Mouse (Mus musculus) forebrain, embryonic 10.5 days (tissue): ENCODE measurements around the gene Wdfy3. TPM values are rescaled to one million over a fixed set of nuclear protein-coding genes. Genes with fewer than 3 reads are reported as not detected.

Experiments used
- DNase-seq: peaks from one replicate; pipeline ENCODE4 v3.0.0-alpha.2; 2017; ENCODE audit warnings: low spot score; ENCODE audit errors: extremely low spot score
- H3K27ac ChIP-seq: fragments of 300-500 bp; sonication (generic); 2 replicates; pipeline ENCODE4 v1.5.1; 2016; ENCODE audit warnings: mild to moderate bottlenecking
- H3K27me3 ChIP-seq: fragments of 300-500 bp; sonication (generic); 2 replicates; pipeline ENCODE4 v1.6.1; 2016; ENCODE audit warnings: mild to moderate bottlenecking; ENCODE audit not compliant: poor library complexity, severe bottlenecking
- H3K36me3 ChIP-seq: fragments of 300-500 bp; sonication (generic); replicated peaks from 2 replicates; pipeline ENCODE4 v1.6.1; 2016; ENCODE audit warnings: mild to moderate bottlenecking, moderate library complexity
- H3K4me1 ChIP-seq: fragments of 300-500 bp; sonication (generic); 2 replicates; pipeline ENCODE4 v1.6.1; 2016
- H3K4me3 ChIP-seq: fragments of 300-500 bp; sonication (generic); 2 replicates; pipeline ENCODE4 v1.5.1; 2016; ENCODE audit warnings: mild to moderate bottlenecking, moderate library complexity
- H3K9me3 ChIP-seq: fragments of 300-500 bp; sonication (generic); 2 replicates; pipeline ENCODE4 v1.6.1; 2016; ENCODE audit warnings: mild to moderate bottlenecking, moderate library complexity
- WGBS: fragments of 180-500 bp; shearing (Covaris S2); methylation state at CpG from one replicate; pipeline ENCODE4 v1.1.7; 2016; 5-methylcytosine and 5-hydroxymethylcytosine counted together
- polyA plus RNA-seq: library from polyadenylated mRNA; unstranded; fragments of >200 nt; fragmentation: Nextera tagmentation; extraction: Ambion mirVana; gene quantifications from 2 replicates; pipeline ENCODE4 v1.2.1, GENCODE M21; 2016

Wdfy3 gene
- polyA plus RNA-seq, 1 experiment from 2014 or later: 14.8 TPM

GRCm38 (mm10) chr5:101879914-101880313 is 189.8 kb downstream of the Wdfy3 start:
- Histone ChIP-seq H3K36me3 (peaks cover 99% of the 10 kb centered on the region), H3K27ac (no peak overlapping the region), H3K27me3 (no peaks in the 10 kb centered on the region), H3K4me3 (no peak overlapping the region), H3K9me3 (no peaks in the 10 kb centered on the region), H3K4me1 (no peaks in the 10 kb centered on the region)
- DNase-seq: no peak
- WGBS: 90% methylated on average over 4 of the region's 4 CpGs

GRCm38 (mm10) chr5:101878403-101878802 is 191.3 kb downstream of the Wdfy3 start:
- H3K9me3 ChIP-seq: no peaks in the 10 kb centered on the region
- no peak overlapping the region for H3K27ac ChIP-seq
- peaks cover 99% of the 10 kb centered on the region for H3K36me3 ChIP-seq
- H3K4me3 ChIP-seq: no peak overlapping the region
- DNase-seq: no peak
- 89% methylated on average over 9 of the region's 9 CpGs for WGBS
- H3K4me1 ChIP-seq: no peaks in the 10 kb centered on the region
- no peaks in the 10 kb centered on the region for H3K27me3 ChIP-seq

GRCm38 (mm10) chr5:101876185-101876584 is 193.5 kb downstream of the Wdfy3 start:
- Histone ChIP-seq H3K36me3 (peaks cover 99% of the 10 kb centered on the region), H3K9me3 (no peaks in the 10 kb centered on the region), H3K27ac (no peak overlapping the region), H3K4me3 (no peak overlapping the region), H3K27me3 (no peaks in the 10 kb centered on the region), H3K4me1 (no peaks in the 10 kb centered on the region)
- DNase-seq: no peak
- WGBS: 92% methylated on average over 4 of the region's 4 CpGs

GRCm38 (mm10) chr5:101866722-101867121 is 203.0 kb downstream of the Wdfy3 start:
- WGBS: 86% methylated on average over 2 of the region's 2 CpGs
- no peaks in the 10 kb centered on the region for H3K27me3 ChIP-seq
- H3K36me3 ChIP-seq: peaks cover 97% of the 10 kb centered on the region
- H3K4me1 ChIP-seq: no peaks in the 10 kb centered on the region
- no peak overlapping the region for H3K4me3 ChIP-seq
- H3K9me3 ChIP-seq: peaks cover 5% of the 10 kb centered on the region; the same call in 1 of the 2 replicates
- no peak for DNase-seq
- no peak overlapping the region for H3K27ac ChIP-seq

- H3K36me3 ChIP-seq: peaks cover 96% of the 10 kb centered on the region
- no peaks in the 10 kb centered on the region for H3K9me3 ChIP-seq
- no peak overlapping the region for H3K27ac ChIP-seq
- no peaks in the 10 kb centered on the region for H3K27me3 ChIP-seq
- no peak for DNase-seq
- H3K4me1 ChIP-seq: no peaks in the 10 kb centered on the region
- no peak overlapping the region for H3K4me3 ChIP-seq
- WGBS: 95% methylated on average over 6 of the region's 6 CpGs
These were observed 205.8 kb downstream of the Wdfy3 start for GRCm38 (mm10) chr5:101863946-101864345.

GRCm38 (mm10) chr5:101862651-101863050 is 207.1 kb downstream of the Wdfy3 start:
- no peaks in the 10 kb centered on the region for H3K4me1 ChIP-seq
- no peak for DNase-seq
- no peaks in the 10 kb centered on the region for H3K27me3 ChIP-seq
- H3K4me3 ChIP-seq: no peak overlapping the region
- no peak overlapping the region for H3K27ac ChIP-seq
- H3K36me3 ChIP-seq: peaks cover 96% of the 10 kb centered on the region
- H3K9me3 ChIP-seq: no peaks in the 10 kb centered on the region
- 87% methylated on average over 8 of the region's 8 CpGs for WGBS

- 91% methylated on average over 18 of the region's 18 CpGs for WGBS
- peaks cover 96% of the 10 kb centered on the region for H3K36me3 ChIP-seq
These were observed 207.7 kb downstream of the Wdfy3 start for GRCm38 (mm10) chr5:101861786-101862571.

GRCm38 (mm10) chr5:101858891-101859436 is 210.8 kb downstream of the Wdfy3 start:
- 94% methylated on average over 10 of the region's 10 CpGs for WGBS
- Histone ChIP-seq H3K4me3 (no peak overlapping the region), H3K27me3 (no peaks in the 10 kb centered on the region), H3K36me3 (peaks cover 97% of the 10 kb centered on the region), H3K27ac (no peak overlapping the region), H3K9me3 (no peaks in the 10 kb centered on the region), H3K4me1 (no peaks in the 10 kb centered on the region)
- DNase-seq: no peak

More at GRCm38 (mm10) chr5:101861786-101862571, 207.7 kb downstream of the Wdfy3 start:
- Histone ChIP-seq H3K9me3 (no peaks in the 10 kb centered on the region), H3K27ac (no peak overlapping the region), H3K4me3 (no peak overlapping the region), H3K4me1 (no peaks in the 10 kb centered on the region), H3K27me3 (no peaks in the 10 kb centered on the region)
- DNase-seq: no peak

GRCm38 (mm10) chr5:101855475-101855874 is 214.2 kb downstream of the Wdfy3 start:
- H3K36me3 ChIP-seq: peaks cover 97% of the 10 kb centered on the region
- WGBS: 96% methylated on average over 16 of the region's 16 CpGs
- no peaks in the 10 kb centered on the region for H3K9me3 ChIP-seq
- no peaks in the 10 kb centered on the region for H3K27me3 ChIP-seq
- H3K4me3 ChIP-seq: no peak overlapping the region
- no peak for DNase-seq
- no peaks in the 10 kb centered on the region for H3K4me1 ChIP-seq
- no peak overlapping the region for H3K27ac ChIP-seq

- no peak overlapping the region for H3K27ac ChIP-seq
- 84% methylated on average over 7 of the region's 7 CpGs for WGBS
- no peak overlapping the region for H3K4me3 ChIP-seq
- peaks cover 98% of the 10 kb centered on the region for H3K36me3 ChIP-seq
- no peaks in the 10 kb centered on the region for H3K4me1 ChIP-seq
- no peak for DNase-seq
- H3K9me3 ChIP-seq: no peaks in the 10 kb centered on the region
- H3K27me3 ChIP-seq: no peaks in the 10 kb centered on the region
These were observed 215.1 kb downstream of the Wdfy3 start for GRCm38 (mm10) chr5:101854667-101855066.

GRCm38 (mm10) chr5:101854100-101854499 is 215.6 kb downstream of the Wdfy3 start:
- H3K27me3 ChIP-seq: no peaks in the 10 kb centered on the region
- whole genome bisulfite sequencing: 96% methylated on average over 11 of the region's 11 CpGs
- no peak overlapping the region for H3K4me3 ChIP-seq
- no peaks in the 10 kb centered on the region for H3K9me3 ChIP-seq
- no peaks in the 10 kb centered on the region for H3K4me1 ChIP-seq
- peaks cover 98% of the 10 kb centered on the region for H3K36me3 ChIP-seq
- no peak overlapping the region for H3K27ac ChIP-seq
- no peak for DNase-seq

GRCm38 (mm10) chr5:101852116-101852680 is 217.5 kb downstream of the Wdfy3 start:
- peaks cover 98% of the 10 kb centered on the region for H3K36me3 ChIP-seq
- no peak overlapping the region for H3K4me3 ChIP-seq
- no peak overlapping the region for H3K27ac ChIP-seq
- DNase-seq: no peak
- H3K27me3 ChIP-seq: no peaks in the 10 kb centered on the region
- 97% methylated on average over 21 of the region's 21 CpGs for WGBS
- H3K4me1 ChIP-seq: no peaks in the 10 kb centered on the region
- no peaks in the 10 kb centered on the region for H3K9me3 ChIP-seq

GRCm38 (mm10) chr5:101851133-101851532 is 218.6 kb downstream of the Wdfy3 start:
- H3K27me3 ChIP-seq: no peaks in the 10 kb centered on the region
- 92% methylated on average over 7 of the region's 7 CpGs for WGBS
- no peak overlapping the region for H3K4me3 ChIP-seq
- no peaks in the 10 kb centered on the region for H3K4me1 ChIP-seq
- no peaks in the 10 kb centered on the region for H3K9me3 ChIP-seq
- no peak for DNase-seq
- peaks cover 100% of the 10 kb centered on the region for H3K36me3 ChIP-seq
- H3K27ac ChIP-seq: no peak overlapping the region
